Mouse (Mus musculus) kidney, postnatal 0 days (tissue): Measurements from ENCODE around the gene Ccnc. TPM values are rescaled to one million over a fixed set of nuclear protein-coding genes. Genes with fewer than 3 reads are reported as not detected.
A peak's percentile ranks its signal among the peaks of the same experiment; 100 is the strongest.

Experiments
- ATAC-seq: fragments of 200-750 bp; cut with Nextera tagmentation; replicated peaks from 2 replicates; pipeline ENCODE4 v1.8.0; 2017; ENCODE audit warnings: low read depth, moderate number of reproducible peaks, moderate TSS enrichment, moderate library complexity; ENCODE audit not compliant: low FRiP score
- DNase-seq: peaks from one replicate; pipeline ENCODE4 v3.0.0-alpha.2; 2016; ENCODE audit warnings: low spot score
- H3K27ac ChIP-seq: fragments of 300-500 bp; sonication (generic); 2 replicates; pipeline ENCODE4 v1.5.1; 2014; ENCODE audit warnings: mild to moderate bottlenecking
- H3K27me3 ChIP-seq: fragments of 300-500 bp; sonication (generic); 2 replicates; pipeline ENCODE4 v1.6.1; 2014; ENCODE audit warnings: low read length, mixed read lengths; ENCODE audit not compliant: insufficient read depth
- H3K36me3 ChIP-seq: fragments of 300-500 bp; sonication (generic); 2 replicates; pipeline ENCODE4 v1.6.1; 2014; ENCODE audit warnings: low read length, mixed read lengths; ENCODE audit not compliant: insufficient read depth
- H3K4me1 ChIP-seq: fragments of 300-500 bp; sonication (generic); replicated peaks from 2 replicates; pipeline ENCODE4 v1.6.1; 2014; ENCODE audit warnings: antibody characterized with exemption, low read length, mixed read lengths; ENCODE audit not compliant: insufficient read depth
- H3K4me2 ChIP-seq: fragments of 300-500 bp; sonication (generic); 2 replicates; pipeline ENCODE4 v1.6.1; 2014; ENCODE audit warnings: mild to moderate bottlenecking, low read length, moderate library complexity, mixed read lengths
- H3K4me3 ChIP-seq: fragments of 300-500 bp; sonication (generic); replicated peaks from 2 replicates; pipeline ENCODE4 v1.5.1; 2014; ENCODE audit warnings: low read depth, low read length
- H3K9ac ChIP-seq: fragments of 300-500 bp; sonication (generic); 2 replicates; pipeline ENCODE4 v1.6.1; 2014; ENCODE audit warnings: low read depth, low read length
- H3K9me3 ChIP-seq: fragments of 300-500 bp; sonication (generic); replicated peaks from 2 replicates; pipeline ENCODE4 v1.6.1; 2016; ENCODE audit warnings: low read length, inconsistent platforms, mixed read lengths
- CTCF ChIP-seq: IDR thresholded peaks from 2 replicates; pipeline ENCODE4 v1.5.1; 2016; ENCODE audit warnings: antibody characterized with exemption, low read depth, mild to moderate bottlenecking, moderate library complexity
- WGBS: fragments of 180-500 bp; shearing (Covaris S2); extraction: QIAGEN DNeasy Blood & Tissue Kit; methylation state at CpG from one replicate; pipeline ENCODE4 v1.1.7; 2014; 5-methylcytosine and 5-hydroxymethylcytosine counted together
- polyA plus RNA-seq: library from polyadenylated mRNA; unstranded; fragments of >200 nt; fragmentation: Nextera tagmentation; extraction: Ambion mirVana; gene quantifications from 2 replicates; pipeline ENCODE4 v1.2.1, GENCODE M21; 2015

Ccnc gene
- polyA plus RNA-seq, 1 experiment from 2014 or later = 40.2 TPM

GRCm38 (mm10) chr4:21682421-21683150 is 44.9 kb upstream of the Ccnc start:
- H3K27me3 ChIP-seq = peaks cover 100% of the 10 kb centered on the region
- WGBS = 10% methylated on average over 10 of the region's 10 CpGs
- no peaks in the 10 kb centered on the region for H3K36me3 ChIP-seq
- no peak overlapping the region for H3K9ac ChIP-seq
- H3K4me2 ChIP-seq = no peak overlapping the region
- no peaks in the 10 kb centered on the region for H3K9me3 ChIP-seq
- TF ChIP-seq CTCF = no peak
- peaks cover 11% of the 10 kb centered on the region; the same call in 1 of the 2 replicates for H3K4me1 ChIP-seq
- H3K4me3 ChIP-seq = no peak overlapping the region
- ATAC-seq = no peak
- no peak overlapping the region for H3K27ac ChIP-seq
- DNase-seq = no peak

- H3K4me3 ChIP-seq = no peak overlapping the region
- TF ChIP-seq CTCF = no peak
- H3K9me3 ChIP-seq = no peaks in the 10 kb centered on the region
- H3K27ac ChIP-seq = no peak overlapping the region
- H3K4me1 ChIP-seq = peaks cover 6% of the 10 kb centered on the region; the same call in 1 of the 2 replicates
- DNase-seq = no peak
- H3K27me3 ChIP-seq = peaks cover 97% of the 10 kb centered on the region
- no peak overlapping the region for H3K9ac ChIP-seq
- no peak for ATAC-seq
- H3K4me2 ChIP-seq = no peak overlapping the region
- 1% methylated on average over 14 of the region's 14 CpGs for WGBS
- no peaks in the 10 kb centered on the region for H3K36me3 ChIP-seq
Measured at GRCm38 (mm10) chr4:21684341-21684970, 43.0 kb upstream of the Ccnc start.

GRCm38 (mm10) chr4:21685595-21686091 is 41.9 kb upstream of the Ccnc start, which contains the start of gene Prdm13:
Prdm13 (minus strand) TSS chr4:21685963.
- Histone ChIP-seq H3K36me3 (no peaks in the 10 kb centered on the region), H3K4me3 (no peak within 1 kb of the TSS), H3K4me2 (no peak within 1 kb of the TSS), H3K9me3 (no peaks in the 10 kb centered on the region), H3K4me1 (peaks cover 4% of the 10 kb centered on the region; the same call in 1 of the 2 replicates), H3K9ac (no peak within 1 kb of the TSS), H3K27ac (no peak within 1 kb of the TSS), H3K27me3 (peaks cover 96% of the 10 kb centered on the region)
- no peak for ATAC-seq
- under 1% methylated on average over 38 of the region's 38 CpGs for WGBS
- no peak for TF ChIP-seq CTCF
- no peak for DNase-seq

GRCm38 (mm10) chr4:21686416-21686815 is 41.1 kb upstream of the Ccnc start:
- H3K27ac ChIP-seq = no peak overlapping the region
- no peak for ATAC-seq
- no peaks in the 10 kb centered on the region for H3K36me3 ChIP-seq
- H3K4me1 ChIP-seq = peaks cover 4% of the 10 kb centered on the region; the same call in 1 of the 2 replicates
- H3K9me3 ChIP-seq = no peaks in the 10 kb centered on the region
- TF ChIP-seq CTCF = no peak
- H3K4me2 ChIP-seq = no peak overlapping the region
- H3K27me3 ChIP-seq = peaks cover 94% of the 10 kb centered on the region
- no peak overlapping the region for H3K9ac ChIP-seq
- under 1% methylated on average over 11 of the region's 11 CpGs for WGBS
- DNase-seq = no peak
- no peak overlapping the region for H3K4me3 ChIP-seq

- TF ChIP-seq CTCF = no peak; the same call in 1 of the 2 replicates
- Histone ChIP-seq H3K4me2 (no peak overlapping the region), H3K4me1 (peaks cover 4% of the 10 kb centered on the region; the same call in 1 of the 2 replicates), H3K9me3 (no peaks in the 10 kb centered on the region), H3K27ac (no peak overlapping the region), H3K36me3 (no peaks in the 10 kb centered on the region), H3K4me3 (no peak overlapping the region), H3K27me3 (peaks cover 92% of the 10 kb centered on the region), H3K9ac (no peak overlapping the region)
- peak; percentile 34 for DNase-seq
- under 1% methylated on average over 5 of the region's 5 CpGs for WGBS
- no peak for ATAC-seq
Measured at GRCm38 (mm10) chr4:21686934-21687333, 40.6 kb upstream of the Ccnc start.
